Mouse (Mus musculus) right cerebral cortex, postnatal 36 days (tissue): Measurements from ENCODE around the gene Sln.

Source experiments
- DNase-seq, 2 experiments: peaks; one replicate each; pipeline ENCODE4 v3.0.0; 2022; ENCODE audit warnings: low spot score in 2 of 2, mixed read lengths in 1 of 2

Sln gene

GRCm38 (mm10) chr9:53849864-53850263, at the start of gene Sln:
Sln (plus strand) TSS chr9:53850164.
- DNase-seq: no peak

GRCm38 (mm10) chr9:53802921-53803320, 47.0 kb upstream of the Sln start:
- no peak for DNase-seq

DNA sequence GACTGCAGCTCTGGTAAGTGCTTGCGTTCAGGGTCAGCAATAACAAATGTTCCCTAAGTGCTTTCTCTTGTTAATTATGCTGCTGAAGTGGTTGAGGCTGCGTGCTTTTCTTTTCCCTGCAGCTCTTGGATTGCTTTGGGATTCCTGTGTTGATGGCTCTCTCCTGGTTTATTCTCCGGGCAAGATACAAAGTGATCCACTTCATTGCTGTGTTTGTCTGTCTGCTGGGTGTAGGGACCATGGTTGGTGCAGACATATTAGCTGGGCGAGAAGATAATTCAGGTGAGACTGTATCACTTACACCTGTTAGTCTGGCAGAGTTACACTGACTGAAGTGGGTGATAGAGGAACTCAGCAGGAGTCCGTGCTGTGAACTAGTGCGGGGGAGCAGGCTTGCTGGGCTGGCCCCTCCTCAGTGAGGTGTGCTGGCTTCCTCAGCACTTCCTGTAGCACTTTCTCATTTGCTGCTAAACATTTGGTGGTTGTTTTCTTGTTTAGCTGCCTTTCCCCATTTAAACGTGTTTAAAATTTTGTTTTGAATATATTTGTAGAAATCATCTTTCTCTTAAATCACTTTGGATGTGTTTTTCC, 43.4 kb upstream of the Sln start:
- no peak for DNase-seq

GRCm38 (mm10) chr9:53813418-53813817, 36.5 kb upstream of the Sln start:
- no peak for DNase-seq

GRCm38 (mm10) chr9:53818760-53819159, 31.2 kb upstream of the Sln start:
- DNase-seq: peak in 1 of 2 experiments; percentile 25

- no peak for DNase-seq
These were observed 24.6 kb upstream of the Sln start for GRCm38 (mm10) chr9:53825318-53825717.

DNA sequence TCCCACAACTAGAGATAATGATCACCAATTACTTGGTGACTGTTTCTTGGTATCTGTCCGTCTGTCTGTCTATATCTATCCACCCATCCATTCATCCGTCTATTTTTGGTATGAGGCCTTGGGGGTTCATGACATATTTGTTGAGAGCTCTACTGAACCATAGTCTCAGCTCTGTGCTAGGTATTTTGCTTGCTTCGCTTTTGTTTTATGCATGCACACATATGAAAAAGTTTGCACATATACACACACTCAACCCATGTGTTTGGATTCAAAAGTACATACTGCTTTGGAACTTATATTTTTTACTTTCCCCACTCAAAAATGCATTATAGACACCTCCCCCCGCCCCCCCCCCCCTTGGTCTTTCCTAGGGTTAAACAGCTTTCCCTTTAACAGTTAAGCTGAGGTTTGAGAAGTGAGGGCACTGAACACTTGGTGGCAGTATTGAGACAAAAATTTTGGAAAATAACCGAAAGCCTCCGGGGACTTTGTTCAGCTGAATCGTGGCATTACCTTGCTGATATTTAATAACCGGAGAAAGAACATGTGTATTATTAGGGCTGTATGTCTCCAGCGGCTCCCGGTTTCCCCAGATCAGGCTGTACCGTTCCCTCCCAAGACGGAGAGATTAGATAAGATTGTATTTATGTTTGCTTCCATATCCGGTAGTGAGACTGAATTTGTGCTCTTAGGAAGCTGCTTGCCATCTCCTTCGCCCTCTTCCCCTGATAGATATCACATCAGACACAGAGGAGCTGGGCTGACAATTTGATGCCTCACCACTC, 20.7 kb upstream of the Sln start:
- peak in 1 of 2 experiments; percentile 36 for DNase-seq

- no peak for DNase-seq
These were observed 20.1 kb upstream of the Sln start for GRCm38 (mm10) chr9:53829866-53830209.

- DNase-seq: no peak
These were observed 14.9 kb upstream of the Sln start for GRCm38 (mm10) chr9:53835039-53835438.

DNA sequence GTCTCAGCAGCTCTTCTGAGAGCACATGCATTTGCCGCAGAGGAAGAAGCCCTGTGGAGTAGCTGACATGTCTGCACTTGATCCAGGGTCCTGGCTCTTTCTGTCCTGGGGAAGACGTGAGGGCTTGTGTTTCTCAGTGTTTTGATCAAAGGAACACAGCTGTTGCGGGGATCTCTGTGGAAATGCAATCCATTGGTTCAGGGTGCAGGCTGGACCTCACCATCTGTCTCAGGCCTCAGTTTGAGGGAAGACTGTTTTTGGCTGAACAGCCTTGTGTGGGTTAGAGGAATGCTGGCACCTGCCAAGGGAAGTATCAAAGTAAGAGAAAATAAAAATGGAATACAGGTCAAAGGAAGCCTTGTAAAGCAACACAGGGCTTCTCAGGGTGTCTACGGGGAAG, 14.0 kb upstream of the Sln start:
- no peak for DNase-seq

- DNase-seq: no peak
These were observed 11.1 kb upstream of the Sln start for GRCm38 (mm10) chr9:53838816-53839215.

DNA sequence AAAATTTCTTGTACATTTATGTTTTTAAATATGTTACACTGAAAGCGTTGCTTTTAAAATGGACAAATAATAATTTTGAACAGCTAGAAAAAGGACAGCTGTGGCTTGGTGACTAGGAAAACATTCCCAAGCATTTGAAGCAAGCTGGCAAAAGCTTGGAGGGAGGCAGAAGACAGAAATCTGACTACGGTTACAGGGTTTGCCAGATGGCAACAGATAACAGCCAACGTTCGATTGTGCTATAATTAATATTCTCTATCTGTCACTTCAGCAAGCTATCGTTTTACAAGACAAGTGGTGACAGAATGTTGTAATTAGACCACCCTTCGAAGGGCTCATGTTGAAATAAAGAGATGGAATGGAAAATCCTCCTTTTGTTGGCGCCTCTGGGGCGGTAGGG, 1.4 kb upstream of the Sln start:
- no peak for DNase-seq

- DNase-seq: no peak
These were observed 2.2 kb downstream of the Sln start for GRCm38 (mm10) chr9:53852158-53852557.

DNA sequence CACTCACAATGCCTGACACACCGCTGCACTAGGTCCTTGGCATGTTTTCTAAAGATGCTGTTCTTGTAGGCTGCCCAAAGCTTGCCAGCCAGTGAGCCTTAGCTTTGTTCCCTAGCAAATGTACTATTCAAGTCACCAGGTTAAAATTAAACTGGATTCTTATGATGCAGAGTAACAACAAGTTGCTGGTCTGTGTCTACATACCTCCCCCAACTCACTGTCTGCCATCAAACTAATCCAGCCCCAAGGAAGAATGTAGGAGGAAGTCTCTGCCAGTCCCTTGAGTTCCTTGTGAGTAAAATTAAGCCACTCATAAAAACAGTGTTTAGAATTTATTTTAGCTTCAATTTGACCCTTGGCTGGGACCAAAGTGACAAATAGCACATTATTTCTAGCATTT, 3.7 kb downstream of the Sln start:
- peak in 1 of 2 experiments; percentile 29 for DNase-seq

DNA sequence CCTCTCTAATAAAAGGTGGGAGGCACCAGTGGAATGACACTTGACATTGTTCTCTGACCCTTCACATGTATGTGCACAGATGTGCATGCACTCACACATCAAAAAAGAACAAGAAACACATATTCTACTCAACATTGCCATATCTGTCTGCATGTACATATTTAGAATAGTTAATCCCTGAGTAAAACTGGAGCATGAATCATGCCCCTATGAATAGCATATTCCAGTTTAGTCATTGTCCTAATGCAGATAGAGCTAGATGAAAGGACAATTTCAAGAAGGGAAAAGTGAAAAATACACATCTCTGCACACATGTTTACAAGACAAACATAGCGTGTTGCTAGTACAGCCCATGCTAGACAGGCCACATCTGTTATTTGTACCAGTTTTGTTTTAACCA, 4.6 kb downstream of the Sln start:
- DNase-seq: no peak

DNA sequence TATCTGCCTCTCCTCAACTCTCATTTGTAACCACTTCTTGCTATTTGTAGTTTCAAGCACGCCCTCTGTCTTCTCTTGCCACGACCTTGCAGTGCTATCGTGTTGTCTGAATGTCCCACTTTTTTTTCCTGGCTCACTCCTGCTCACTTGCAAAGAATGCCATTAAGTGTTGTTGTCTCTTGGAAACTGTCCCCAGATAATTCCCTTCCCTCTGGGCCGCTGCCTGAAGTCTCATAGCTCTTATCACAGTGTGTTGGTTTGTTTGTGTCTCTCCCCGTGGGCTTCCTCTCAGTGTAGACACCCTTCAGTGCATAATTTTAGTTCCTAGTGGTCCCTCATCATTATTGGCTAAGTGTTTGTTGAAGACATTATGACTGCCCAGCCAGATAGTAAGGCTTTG, 7.9 kb downstream of the Sln start:
- DNase-seq: no peak

GRCm38 (mm10) chr9:53873239-53873638, 23.3 kb downstream of the Sln start:
- DNase-seq: no peak

DNA sequence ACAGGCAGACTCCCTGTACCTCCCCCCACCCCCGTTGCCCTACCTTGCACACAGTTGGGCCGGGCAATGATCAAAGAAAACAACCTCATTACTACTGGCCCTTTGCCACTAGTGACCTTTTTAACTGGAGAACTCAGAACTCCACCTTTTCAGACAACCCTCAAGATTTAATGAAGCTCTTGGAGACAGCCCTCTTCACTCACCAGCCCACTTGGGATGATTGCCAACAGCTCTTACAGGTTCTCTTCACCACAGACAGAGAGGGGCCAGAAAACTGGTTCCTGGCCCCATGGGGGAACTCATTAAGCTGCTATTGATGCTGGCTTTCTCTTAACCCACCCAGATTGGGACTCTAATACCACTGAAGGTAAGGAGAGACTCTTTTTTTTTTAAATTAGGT, 27.5 kb downstream of the Sln start:
- no peak for DNase-seq

- no peak for DNase-seq
These were observed 33.8 kb downstream of the Sln start for GRCm38 (mm10) chr9:53883588-53884280.

DNA sequence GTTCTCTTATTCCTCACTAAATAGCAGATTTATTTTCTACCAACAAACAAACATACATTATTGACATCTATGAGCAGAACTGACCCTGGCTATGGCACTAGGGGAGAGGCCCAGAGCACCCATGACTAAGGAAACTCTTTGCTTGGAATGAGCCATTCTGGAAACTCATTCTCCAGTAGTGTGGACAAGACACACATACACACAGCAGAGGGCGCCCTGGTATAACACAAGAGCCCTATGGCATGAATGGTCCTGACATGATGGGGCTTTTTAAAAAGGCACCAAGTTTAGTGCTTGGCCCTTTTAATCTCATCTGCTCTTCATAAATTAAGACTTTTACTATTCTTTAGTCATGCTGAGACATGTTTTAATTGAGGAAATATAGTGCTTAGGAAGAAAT, 40.1 kb downstream of the Sln start:
- peak in 1 of 2 experiments; percentile 58 for DNase-seq

DNA sequence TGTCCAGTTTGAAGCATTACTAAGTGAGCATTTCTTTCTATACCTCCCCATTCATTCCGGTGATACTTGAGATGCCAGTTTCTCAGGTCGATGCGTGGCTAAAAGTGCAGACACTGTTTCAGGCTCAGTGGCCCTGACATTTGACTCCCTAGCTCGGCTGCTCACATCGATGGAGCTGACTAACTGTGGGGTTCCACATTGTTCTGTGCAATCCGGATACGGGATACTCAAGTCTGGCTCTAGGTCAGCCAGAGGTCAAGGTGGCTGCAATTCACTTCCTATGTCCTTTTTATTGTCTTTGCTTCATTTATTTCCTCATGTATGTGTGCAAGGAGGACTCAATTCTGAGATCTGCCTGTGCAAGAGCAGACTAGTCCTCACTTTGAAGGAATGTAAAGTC, 45.9 kb downstream of the Sln start:
- DNase-seq: no peak

DNA sequence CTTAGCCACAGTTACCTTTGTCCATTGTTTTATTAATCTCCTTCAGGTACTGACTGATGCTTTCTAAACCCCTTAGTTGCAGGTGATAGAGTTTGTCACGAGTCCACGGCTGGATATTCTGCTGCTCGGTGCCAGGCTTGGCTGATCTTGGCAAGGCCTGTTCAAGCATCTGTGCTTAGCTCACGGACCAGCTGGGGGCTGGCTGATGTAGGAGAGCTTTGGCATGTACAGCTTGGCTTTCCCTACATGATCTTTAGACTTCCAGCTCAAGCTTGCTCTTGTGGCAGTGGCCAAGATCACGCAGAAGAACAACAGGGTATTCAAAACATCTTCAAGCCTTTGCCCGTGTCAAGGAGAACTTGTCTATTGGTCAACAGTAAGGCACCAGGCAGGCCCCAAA, 49.9 kb downstream of the Sln start:
- DNase-seq: no peak

GRCm38 (mm10) chr9:53903215-53903842, 53.4 kb downstream of the Sln start:
- no peak for DNase-seq
